In genomic region chr15:85996031-85996765, GRCm38 (mm10) we compare ENCODE assay signal across 12 mouse cellular contexts. TPM values are rescaled to one million over a fixed set of nuclear protein-coding genes. Genes with fewer than 3 reads are reported as not detected.
DNase-seq lines count a peak whose midpoint lies in the region; ATAC-seq and TF ChIP-seq lines count a peak whose summit lies in the region.
"Had no signal": no experiment of that assay in that cellular context is flagged by ENCODE, and none has a peak within 500 bp of the region (broad histone marks: within the 10 kb centered on the region; RNA-seq: fewer than 3 reads in every experiment).

No protein-coding gene starts in this region.

- no peaks in the 10 kb centered on the region for H3K36me3 ChIP-seq in midbrain, embryonic 16.5 days (ENCODE audit: control insufficient read depth, insufficient read depth, low read length)
- H3K36me3 ChIP-seq in midbrain, embryonic 13.5 days, result no peaks in the 10 kb centered on the region
- H3K36me3 ChIP-seq in forebrain, embryonic 16.5 days (ENCODE audit: control insufficient read depth, insufficient read depth), result no peaks in the 10 kb centered on the region
- no peaks in the 10 kb centered on the region for H3K36me3 ChIP-seq in stomach, postnatal 0 days (ENCODE audit: control insufficient read depth, insufficient read depth, low read length)
- H3K36me3 ChIP-seq: neural tube, embryonic 12.5 days; stomach, embryonic 15.5 days had no signal

- H3K4me1 ChIP-seq in midbrain, embryonic 16.5 days (ENCODE audit: control insufficient read depth, insufficient read depth, low read length), result peaks cover 24% of the 10 kb centered on the region
- peaks cover 63% of the 10 kb centered on the region for H3K4me1 ChIP-seq in midbrain, embryonic 13.5 days (replicated peaks)
- peaks cover 80% of the 10 kb centered on the region for H3K4me1 ChIP-seq in forebrain, embryonic 16.5 days (replicated peaks; ENCODE audit: control insufficient read depth, insufficient read depth, low read length)
- H3K4me1 ChIP-seq in stomach, postnatal 0 days (replicated peaks; ENCODE audit: control insufficient read depth, insufficient read depth), result no peaks in the 10 kb centered on the region

- H3K9me3 ChIP-seq in midbrain, embryonic 16.5 days (replicated peaks; ENCODE audit: control insufficient read depth, low read length, poor library complexity, severe bottlenecking), result no peaks in the 10 kb centered on the region
- H3K9me3 ChIP-seq in midbrain, embryonic 13.5 days, result no peaks in the 10 kb centered on the region
- no peaks in the 10 kb centered on the region for H3K9me3 ChIP-seq in forebrain, embryonic 16.5 days (ENCODE audit: control insufficient read depth, low read length)
- no peaks in the 10 kb centered on the region for H3K9me3 ChIP-seq in stomach, postnatal 0 days (ENCODE audit: control insufficient read depth, low read length)
- H3K9me3 ChIP-seq: neural tube, embryonic 12.5 days; stomach, embryonic 15.5 days had no signal

- 48% methylated on average over 13 of the region's 13 CpGs for WGBS in midbrain, embryonic 16.5 days
- 47% methylated on average over 13 of the region's 13 CpGs for WGBS in midbrain, embryonic 13.5 days
- WGBS in forebrain, embryonic 16.5 days, result 36% methylated on average over 13 of the region's 13 CpGs
- WGBS in stomach, postnatal 0 days, result 31% methylated on average over 13 of the region's 13 CpGs

- H3K4me2 ChIP-seq in midbrain, embryonic 16.5 days (ENCODE audit: low read length), result no peak overlapping the region
- no peak overlapping the region for H3K4me2 ChIP-seq in midbrain, embryonic 13.5 days (replicated peaks)
- H3K4me2 ChIP-seq in forebrain, embryonic 16.5 days (ENCODE audit: low read length), result no peak overlapping the region
- no peak overlapping the region for H3K4me2 ChIP-seq in stomach, postnatal 0 days (replicated peaks; ENCODE audit: low read depth)
- H3K4me2 ChIP-seq: neural tube, embryonic 12.5 days; stomach, embryonic 15.5 days had no signal

- no peak overlapping the region for H3K4me3 ChIP-seq in midbrain, embryonic 16.5 days (ENCODE audit: low read depth, low read length)
- H3K4me3 ChIP-seq in midbrain, embryonic 13.5 days (replicated peaks), result no peak overlapping the region
- H3K4me3 ChIP-seq in forebrain, embryonic 16.5 days (replicated peaks; ENCODE audit: low read length), result no peak overlapping the region
- H3K4me3 ChIP-seq in stomach, postnatal 0 days (ENCODE audit: low read depth, low read length), result no peak overlapping the region
- no peak overlapping the region for H3K4me3 ChIP-seq in left cerebral cortex, adult 2 months
- H3K4me3 ChIP-seq: neural tube, embryonic 12.5 days; stomach, embryonic 15.5 days had no signal

- no peaks in the 10 kb centered on the region for H3K27me3 ChIP-seq in midbrain, embryonic 16.5 days (ENCODE audit: control insufficient read depth, insufficient read depth, low read depth, low read length)
- H3K27me3 ChIP-seq in midbrain, embryonic 13.5 days, result no peaks in the 10 kb centered on the region
- H3K27me3 ChIP-seq in forebrain, embryonic 16.5 days (replicated peaks; ENCODE audit: control insufficient read depth, insufficient read depth, low read length), result no peaks in the 10 kb centered on the region
- H3K27me3 ChIP-seq in stomach, postnatal 0 days (ENCODE audit: control insufficient read depth, insufficient read depth, low read length), result no peaks in the 10 kb centered on the region
- H3K27me3 ChIP-seq: neural tube, embryonic 12.5 days; stomach, embryonic 15.5 days had no signal

- ATAC-seq in midbrain, embryonic 16.5 days, result no peak
- no peak for ATAC-seq in midbrain, embryonic 13.5 days
- ATAC-seq in forebrain, embryonic 16.5 days, result no peak
- ATAC-seq in stomach, postnatal 0 days (ENCODE audit: low FRiP score, low TSS enrichment), result peak; percentile 45; the same call in 1 of the 2 replicates

- intact Hi-C loops in left cerebral cortex, adult 2 months (cut with DNase I), result no loop called here

- H3K27ac ChIP-seq in midbrain, embryonic 16.5 days (ENCODE audit: low read length), result 0 out of 2 replicates have a peak overlapping the region, but pooled peaks have one; percentile 11
- H3K27ac ChIP-seq in midbrain, embryonic 13.5 days, result no peak overlapping the region
- peak overlapping the region; percentile 93 for H3K27ac ChIP-seq in forebrain, embryonic 16.5 days (ENCODE audit: low read length)
- no peak overlapping the region for H3K27ac ChIP-seq in stomach, postnatal 0 days (replicated peaks)
- no peak overlapping the region for H3K27ac ChIP-seq in left cerebral cortex, adult 2 months
- H3K27ac ChIP-seq: liver, embryonic 14.5 days; neural tube, embryonic 12.5 days; stomach, embryonic 15.5 days had no signal

- H3K9ac ChIP-seq in midbrain, embryonic 16.5 days (ENCODE audit: low read depth, low read length), result no peak overlapping the region
- no peak overlapping the region for H3K9ac ChIP-seq in midbrain, embryonic 13.5 days (replicated peaks)
- no peak overlapping the region for H3K9ac ChIP-seq in forebrain, embryonic 16.5 days (replicated peaks; ENCODE audit: low read depth, low read length)
- no peak overlapping the region for H3K9ac ChIP-seq in stomach, postnatal 0 days (ENCODE audit: low read length)
- H3K9ac ChIP-seq: liver, embryonic 14.5 days; neural tube, embryonic 12.5 days; stomach, embryonic 15.5 days had no signal

- TF ChIP-seq CTCF in stomach, postnatal 0 days (IDR thresholded peaks at IDR 0.05; ENCODE audit: low read depth), result no peak
- no peak for TF ChIP-seq CTCF in left cerebral cortex, adult 2 months (IDR thresholded peaks at IDR 0.05)

- no peak for TF ChIP-seq EP300 in stomach, postnatal 0 days (optimal IDR thresholded peaks at IDR 0.05)

- DNase-seq in kidney, postnatal 25 days, result peak; percentile 53 to 60
- DNase-seq in stomach, postnatal 0 days (ENCODE audit: low spot score), result peak; percentile 74
- no peak for DNase-seq in right cerebral cortex, postnatal 4 days
- DNase-seq in left cerebral cortex, adult 2 months (ENCODE audit: extremely low spot score in 1 of 2, low spot score in 2 of 2), result no peak
- DNase-seq in cerebellum, adult 9-10 months, result no peak
- DNase-seq: heart, adult 11 months had no signal

RNA-seq across cellular contexts. Expression of gene Celsr1, which starts 37.4 kb away (rescaled TPM):
- polyA plus RNA-seq in midbrain, embryonic 16.5 days (2015; fragmentation: Nextera tagmentation; extraction: Ambion mirVana), result 1.1 and 1.3 TPM in 2 replicates
- polyA plus RNA-seq in midbrain, embryonic 13.5 days (2015; fragmentation: Nextera tagmentation; extraction: Ambion mirVana), result 2.0 and 2.7 TPM in 2 replicates
- 4.6 and 5.6 TPM in 2 replicates for polyA plus RNA-seq in forebrain, embryonic 16.5 days (2015; fragmentation: Nextera tagmentation; extraction: Ambion mirVana)
- polyA plus RNA-seq in stomach, postnatal 0 days (2015; fragmentation: Nextera tagmentation; extraction: Ambion mirVana), result 2.0 and 2.2 TPM in 2 replicates
- total RNA-seq in left cerebral cortex, adult 2 months (2021), result 1 to 10 TPM; 3.7 to 4.6 TPM

Comparison
In these comparisons a context has a peak if more than half of its experiments do, and no peak if none do; other contexts are left out.
1. H3K27ac ChIP-seq: peak in midbrain, embryonic 16.5 days (single experiment) and forebrain, embryonic 16.5 days (single experiment); none in midbrain, embryonic 13.5 days (single experiment), stomach, postnatal 0 days (single experiment) and left cerebral cortex, adult 2 months (single experiment).
2. DNase-seq: peak in kidney, postnatal 25 days (2 of 2) and stomach, postnatal 0 days (single experiment); none in right cerebral cortex, postnatal 4 days (single experiment), left cerebral cortex, adult 2 months (0 of 2) and cerebellum, adult 9-10 months (single experiment).